ENCODE assay signal across 8 mouse cellular contexts in the genomic region with DNA sequence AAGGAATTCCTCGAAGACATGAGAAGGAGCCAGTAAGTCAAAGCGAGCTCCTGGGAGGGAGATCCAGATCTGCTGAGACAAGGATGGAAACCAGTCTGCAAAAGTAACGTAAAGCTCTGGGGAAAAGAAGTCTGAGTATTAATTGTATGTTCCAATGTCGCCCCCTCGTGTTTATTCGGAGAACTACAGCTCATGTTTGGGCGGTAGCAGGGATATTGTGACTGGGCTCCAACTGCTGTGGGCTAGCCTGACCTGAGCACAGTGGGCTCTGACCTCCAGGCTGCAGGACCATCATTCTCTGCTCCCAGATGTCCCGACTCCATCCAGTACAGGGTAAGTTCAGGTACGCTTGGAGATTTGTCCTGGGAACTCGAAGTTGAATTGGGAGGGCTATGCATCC. TPM values are rescaled to one million over a fixed set of nuclear protein-coding genes. Genes with fewer than 3 reads are reported as not detected.
DNase-seq lines count a peak whose midpoint lies in the region; ATAC-seq and TF ChIP-seq lines count a peak whose summit lies in the region.

No protein-coding gene starts in this region.

- no peak overlapping the region for H3K9ac ChIP-seq in forebrain, embryonic 11.5 days (ENCODE audit: low read length)
- no peak overlapping the region for H3K9ac ChIP-seq in forebrain, embryonic 15.5 days (replicated peaks)
- no peak overlapping the region for H3K9ac ChIP-seq in forebrain, embryonic 14.5 days (ENCODE audit: low read length)

- no peak overlapping the region for H3K4me3 ChIP-seq in forebrain, embryonic 11.5 days (ENCODE audit: low read depth, low read length)
- H3K4me3 ChIP-seq in forebrain, embryonic 15.5 days = no peak overlapping the region
- no peak overlapping the region for H3K4me3 ChIP-seq in forebrain, embryonic 14.5 days (ENCODE audit: low read depth, low read length)

- no peak overlapping the region for H3K27ac ChIP-seq in forebrain, embryonic 11.5 days (ENCODE audit: low read depth, low read length)
- H3K27ac ChIP-seq in forebrain, embryonic 15.5 days (replicated peaks) = no peak overlapping the region
- H3K27ac ChIP-seq in forebrain, embryonic 14.5 days (ENCODE audit: low read depth, low read length) = no peak overlapping the region

- no peak overlapping the region for H3K4me2 ChIP-seq in forebrain, embryonic 11.5 days (ENCODE audit: low read depth, low read length, severe bottlenecking)
- H3K4me2 ChIP-seq in forebrain, embryonic 15.5 days (replicated peaks) = no peak overlapping the region
- no peak overlapping the region for H3K4me2 ChIP-seq in forebrain, embryonic 14.5 days (ENCODE audit: low read length)

- DNase-seq in forebrain, embryonic 11.5 days (ENCODE audit: low spot score) = peak; percentile 81
- peak; percentile 72 for DNase-seq in brain, embryonic 14.5 days (ENCODE audit: low read depth)
- peak; percentile 82 for DNase-seq in forebrain, embryonic 14.5 days (ENCODE audit: low spot score)
- peak; percentile 73 for DNase-seq in hindlimb bud, embryonic 11.5 days (ENCODE audit: extremely low spot score, low read depth, low spot score)
- peak; percentile 69 to 76 for DNase-seq in left cerebral cortex, adult 18-20 months (ENCODE audit: low spot score in 2 of 2)
- DNase-seq in spleen, adult 12 weeks (ENCODE audit: low spot score) = peak; percentile 56

- WGBS in forebrain, embryonic 11.5 days = 16% methylated on average over 10 of the region's 10 CpGs
- WGBS in forebrain, embryonic 15.5 days = 14% methylated on average over 10 of the region's 10 CpGs
- 14% methylated on average over 10 of the region's 10 CpGs for WGBS in forebrain, embryonic 14.5 days

- no peak for TF ChIP-seq POLR2A in brain, embryonic 14.5 days (IDR thresholded peaks at IDR 0.05; ENCODE audit: borderline replicate concordance, extremely low read depth, insufficient read depth, insufficient read length, poor library complexity, severe bottlenecking)

- no peaks in the 10 kb centered on the region for H3K27me3 ChIP-seq in forebrain, embryonic 11.5 days (ENCODE audit: control insufficient read depth, insufficient read depth, low read length)
- H3K27me3 ChIP-seq in forebrain, embryonic 15.5 days = no peaks in the 10 kb centered on the region
- no peaks in the 10 kb centered on the region for H3K27me3 ChIP-seq in forebrain, embryonic 14.5 days (replicated peaks; ENCODE audit: control insufficient read depth, insufficient read depth, low read length)

- no peaks in the 10 kb centered on the region for H3K9me3 ChIP-seq in forebrain, embryonic 11.5 days (ENCODE audit: control insufficient read depth, low read length)
- no peaks in the 10 kb centered on the region for H3K9me3 ChIP-seq in forebrain, embryonic 15.5 days
- no peaks in the 10 kb centered on the region for H3K9me3 ChIP-seq in forebrain, embryonic 14.5 days (replicated peaks; ENCODE audit: control insufficient read depth, low read length)

- ATAC-seq in forebrain, embryonic 11.5 days (replicated peaks; ENCODE audit: low FRiP score) = no peak
- no peak; the same call in 1 of the 2 replicates for ATAC-seq in forebrain, embryonic 15.5 days (replicated peaks)
- no peak for ATAC-seq in forebrain, embryonic 14.5 days
- peak; percentile 90 for ATAC-seq in megakaryocyte-erythroid progenitor cell, adult 5-6 weeks (replicated peaks; ENCODE audit: low FRiP score, low TSS enrichment, poor library complexity, severe bottlenecking)

- peak; percentile 79 for TF ChIP-seq CTCF in brain, embryonic 14.5 days (IDR thresholded peaks at IDR 0.05; ENCODE audit: borderline replicate concordance, extremely low read depth, insufficient read depth, insufficient read length)

- no peaks in the 10 kb centered on the region for H3K36me3 ChIP-seq in forebrain, embryonic 11.5 days (ENCODE audit: control insufficient read depth, insufficient read depth, low read length)
- no peaks in the 10 kb centered on the region for H3K36me3 ChIP-seq in forebrain, embryonic 15.5 days
- no peaks in the 10 kb centered on the region for H3K36me3 ChIP-seq in forebrain, embryonic 14.5 days (ENCODE audit: control insufficient read depth, insufficient read depth, low read length)

- no peaks in the 10 kb centered on the region for H3K4me1 ChIP-seq in forebrain, embryonic 11.5 days (replicated peaks; ENCODE audit: control insufficient read depth, insufficient read depth, low read length)
- H3K4me1 ChIP-seq in forebrain, embryonic 15.5 days = no peaks in the 10 kb centered on the region
- H3K4me1 ChIP-seq in forebrain, embryonic 14.5 days (ENCODE audit: control insufficient read depth, insufficient read depth, low read length) = no peaks in the 10 kb centered on the region

RNA-seq across cellular contexts. Expression of gene Erich4, which starts 16.0 kb away (rescaled TPM):
- polyA plus RNA-seq in forebrain, embryonic 11.5 days (2014; fragmentation: Nextera tagmentation; extraction: Ambion mirVana) = not detected in 2 replicates
- not detected in 2 replicates for polyA plus RNA-seq in forebrain, embryonic 15.5 days (2015; fragmentation: Nextera tagmentation; extraction: Ambion mirVana)
- polyA plus RNA-seq in brain, embryonic 14.5 days (2012; rRNA removed) = 0.10 and 0.12 TPM in 2 replicates
- polyA plus RNA-seq in forebrain, embryonic 14.5 days (2014; fragmentation: Nextera tagmentation; extraction: Ambion mirVana) = not detected in 2 replicates
- total RNA-seq in left cerebral cortex, adult 18-20 months (2021) = not detected
- total RNA-seq in megakaryocyte-erythroid progenitor cell, adult 5-6 weeks (2014; fragmentation: Nextera tagmentation) = not detected in 2 replicates
- not detected in 2 replicates for total RNA-seq in megakaryocyte-erythroid progenitor cell, adult 5-6 weeks (2017)

RNA-seq across cellular contexts. Expression of gene Dmac2, which starts 19.6 kb away (rescaled TPM):
- 22.2 and 23.4 TPM in 2 replicates for polyA plus RNA-seq in forebrain, embryonic 11.5 days (2014; fragmentation: Nextera tagmentation; extraction: Ambion mirVana)
- 32.1 and 36.3 TPM in 2 replicates for polyA plus RNA-seq in forebrain, embryonic 15.5 days (2015; fragmentation: Nextera tagmentation; extraction: Ambion mirVana)
- 41.9 and 46.1 TPM in 2 replicates for polyA plus RNA-seq in brain, embryonic 14.5 days (2012; rRNA removed)
- polyA plus RNA-seq in forebrain, embryonic 14.5 days (2014; fragmentation: Nextera tagmentation; extraction: Ambion mirVana) = 29.9 and 36.0 TPM in 2 replicates
- total RNA-seq in left cerebral cortex, adult 18-20 months (2021) = 10 to 100 TPM; 49.6 to 52.2 TPM
- 22.5 and 24.2 TPM in 2 replicates for total RNA-seq in megakaryocyte-erythroid progenitor cell, adult 5-6 weeks (2014; fragmentation: Nextera tagmentation)
- 30.4 and 35.9 TPM in 2 replicates for total RNA-seq in megakaryocyte-erythroid progenitor cell, adult 5-6 weeks (2017)

RNA-seq across cellular contexts. Expression of gene B3gnt8, which starts 26.8 kb away (rescaled TPM):
- 0.29 and 0.99 TPM in 2 replicates for polyA plus RNA-seq in forebrain, embryonic 11.5 days (2014; fragmentation: Nextera tagmentation; extraction: Ambion mirVana)
- polyA plus RNA-seq in forebrain, embryonic 15.5 days (2015; fragmentation: Nextera tagmentation; extraction: Ambion mirVana) = 0.38 and 0.50 TPM in 2 replicates
- polyA plus RNA-seq in brain, embryonic 14.5 days (2012; rRNA removed) = 0.78 and 0.87 TPM in 2 replicates
- 0.43 and 0.58 TPM in 2 replicates for polyA plus RNA-seq in forebrain, embryonic 14.5 days (2014; fragmentation: Nextera tagmentation; extraction: Ambion mirVana)
- total RNA-seq in left cerebral cortex, adult 18-20 months (2021) = 1 to 10 TPM in 1 of 2 experiments, under 1 TPM in 1; 0.86 to 1.0 TPM
- 8.2 TPM in 1 of 2 replicates, not detected in the other for total RNA-seq in megakaryocyte-erythroid progenitor cell, adult 5-6 weeks (2014; fragmentation: Nextera tagmentation)
- total RNA-seq in megakaryocyte-erythroid progenitor cell, adult 5-6 weeks (2017) = 0.19 and 0.46 TPM in 2 replicates

RNA-seq across cellular contexts. Expression of gene Bckdha, which starts 59.1 kb away (rescaled TPM):
- polyA plus RNA-seq in forebrain, embryonic 11.5 days (2014; fragmentation: Nextera tagmentation; extraction: Ambion mirVana) = 30.5 and 38.0 TPM in 2 replicates
- polyA plus RNA-seq in forebrain, embryonic 15.5 days (2015; fragmentation: Nextera tagmentation; extraction: Ambion mirVana) = 57.8 and 62.1 TPM in 2 replicates
- 58.6 and 87.9 TPM in 2 replicates for polyA plus RNA-seq in brain, embryonic 14.5 days (2012; rRNA removed)
- 65.1 and 69.7 TPM in 2 replicates for polyA plus RNA-seq in forebrain, embryonic 14.5 days (2014; fragmentation: Nextera tagmentation; extraction: Ambion mirVana)
- total RNA-seq in left cerebral cortex, adult 18-20 months (2021) = 10 to 100 TPM; 35.7 to 40.7 TPM
- 20.2 and 27.4 TPM in 2 replicates for total RNA-seq in megakaryocyte-erythroid progenitor cell, adult 5-6 weeks (2014; fragmentation: Nextera tagmentation)
- 22.6 and 25.8 TPM in 2 replicates for total RNA-seq in megakaryocyte-erythroid progenitor cell, adult 5-6 weeks (2017)

RNA-seq across cellular contexts. Expression of gene Exosc5, which starts 59.3 kb away (rescaled TPM):
- 52.2 and 56.4 TPM in 2 replicates for polyA plus RNA-seq in forebrain, embryonic 11.5 days (2014; fragmentation: Nextera tagmentation; extraction: Ambion mirVana)
- polyA plus RNA-seq in forebrain, embryonic 15.5 days (2015; fragmentation: Nextera tagmentation; extraction: Ambion mirVana) = 50.5 and 51.8 TPM in 2 replicates
- polyA plus RNA-seq in brain, embryonic 14.5 days (2012; rRNA removed) = 35.8 and 58.1 TPM in 2 replicates
- 49.4 and 53.9 TPM in 2 replicates for polyA plus RNA-seq in forebrain, embryonic 14.5 days (2014; fragmentation: Nextera tagmentation; extraction: Ambion mirVana)
- total RNA-seq in left cerebral cortex, adult 18-20 months (2021) = 10 to 100 TPM; 23.5 to 24.4 TPM
- total RNA-seq in megakaryocyte-erythroid progenitor cell, adult 5-6 weeks (2014; fragmentation: Nextera tagmentation) = 69.2 and 123 TPM in 2 replicates
- 34.9 and 43.9 TPM in 2 replicates for total RNA-seq in megakaryocyte-erythroid progenitor cell, adult 5-6 weeks (2017)
